Mouse (Mus musculus) G1E (cell line): ENCODE results near the gene Adora1. TPM values are rescaled to one million over a fixed set of nuclear protein-coding genes. Genes with fewer than 3 reads are reported as not detected.

Experiments used
- ATAC-seq: 2 replicates; pipeline ENCODE4 v1.8.0; 2016; ENCODE audit warnings: mild to moderate bottlenecking; ENCODE audit not compliant: insufficient number of reproducible peaks, poor library complexity, low FRiP score, severe bottlenecking; ENCODE audit errors: extremely low read depth
- DNase-seq: peaks from one replicate; pipeline ENCODE4 v3.0.0; 2012; ENCODE audit warnings: low spot score
- H3K27me3 ChIP-seq: 2 replicates; pipeline ENCODE4 v1.6.1; 2012; ENCODE audit warnings: mild to moderate bottlenecking, low read length, inconsistent platforms; ENCODE audit not compliant: insufficient read depth
- H3K36me3 ChIP-seq: replicated peaks from 2 replicates; pipeline ENCODE3; 2012; ENCODE audit warnings: mild to moderate bottlenecking, inconsistent platforms
- H3K4me1 ChIP-seq: 2 replicates; pipeline ENCODE4 v1.6.1; 2012; ENCODE audit warnings: low read depth, low read length, inconsistent platforms, mixed read lengths; ENCODE audit not compliant: insufficient read depth
- H3K4me3 ChIP-seq: 2 replicates; pipeline ENCODE4 v1.5.1; 2012; ENCODE audit warnings: low read depth, mild to moderate bottlenecking, inconsistent platforms, low read length, moderate library complexity, mixed read lengths
- H3K9me3 ChIP-seq: replicated peaks from 2 replicates; pipeline ENCODE4 v1.6.1; 2012; ENCODE audit warnings: inconsistent platforms
- CTCF ChIP-seq: IDR thresholded peaks from 2 replicates; pipeline ENCODE4 v1.5.1; 2012; ENCODE audit warnings: low read depth, low read length, inconsistent platforms, mixed read lengths
- GATA1 ChIP-seq: IDR thresholded peaks from 2 replicates; pipeline ENCODE4 v1.6.1; 2012; ENCODE audit warnings: borderline replicate concordance, low read length, inconsistent platforms, mixed read lengths
- GATA2 ChIP-seq: IDR thresholded peaks from 2 replicates; pipeline ENCODE4 v1.6.1; 2012; ENCODE audit warnings: low read depth, low read length, inconsistent platforms, borderline replicate concordance
- POLR2AphosphoS5 ChIP-seq: IDR thresholded peaks from 2 replicates; pipeline ENCODE4 v1.6.1; 2012; ENCODE audit warnings: low read depth, low read length, inconsistent platforms; ENCODE audit not compliant: insufficient replicate concordance
- TAL1 ChIP-seq: conservative IDR thresholded peaks from 2 replicates; pipeline ENCODE4 v1.6.1; 2012; ENCODE audit warnings: low read depth, low read length, inconsistent platforms, mixed read lengths
- polyA plus RNA-seq: library from polyadenylated mRNA; stranded (reverse); fragments of >175 nt; gene quantifications from 2 replicates; pipeline ENCODE4 v1.2.3, GENCODE M21; 2012
- total RNA-seq, 2 experiments: library from RNA; stranded (forward) in 1 of 2; stranded (reverse) in 1 of 2; fragments of 200-1000 nt in 1 of 2; fragments of >200 nt in 1 of 2; fragmentation: Nextera tagmentation in 1 of 2; gene quantifications; 2 replicates each; pipeline ENCODE4 v1.2.3; 2014 to 2017

The Adora1 gene
- total and polyA plus RNA-seq, 3 experiments, result 0.16 TPM; not detected in 2

- DNase-seq (no peak), ATAC-seq (no peak)
- TF ChIP-seq POLR2AphosphoS5 (no peak), GATA2 (no peak), TAL1 (no peak), CTCF (no peak), GATA1 (no peak)
- Histone ChIP-seq H3K36me3 (no peaks in the 10 kb centered on the region), H3K4me1 (peaks cover 6% of the 10 kb centered on the region; the same call in 1 of the 2 replicates), H3K27me3 (peaks cover 33% of the 10 kb centered on the region), H3K9me3 (no peaks in the 10 kb centered on the region), H3K4me3 (no peak overlapping the region)
Measured at GRCm38 (mm10) chr1:134173081-134173480, 62.1 kb downstream of the Adora1 start.

- Histone ChIP-seq H3K4me3 (no peak overlapping the region), H3K4me1 (peaks cover 6% of the 10 kb centered on the region; the same call in 1 of the 2 replicates), H3K9me3 (no peaks in the 10 kb centered on the region), H3K36me3 (no peaks in the 10 kb centered on the region), H3K27me3 (peaks cover 33% of the 10 kb centered on the region)
- TF ChIP-seq TAL1, result no peak
- no peak for TF ChIP-seq GATA2
- TF ChIP-seq GATA1, result no peak
- DNase-seq (no peak), ATAC-seq (no peak)
Measured at GRCm38 (mm10) chr1:134168985-134169697, 66.1 kb downstream of the Adora1 start.

- DNase-seq (no peak), ATAC-seq (no peak)
- Histone ChIP-seq H3K4me3 (no peak overlapping the region), H3K4me1 (peaks cover 6% of the 10 kb centered on the region; the same call in 1 of the 2 replicates), H3K27me3 (peaks cover 38% of the 10 kb centered on the region), H3K36me3 (no peaks in the 10 kb centered on the region), H3K9me3 (no peaks in the 10 kb centered on the region)
- no peak for TF ChIP-seq CTCF
- TF ChIP-seq TAL1, result no peak
- TF ChIP-seq GATA1, result no peak
- no peak for TF ChIP-seq POLR2AphosphoS5
- TF ChIP-seq GATA2, result no peak
Measured at GRCm38 (mm10) chr1:134168567-134168966, 66.7 kb downstream of the Adora1 start.

- TF ChIP-seq POLR2AphosphoS5, result no peak
- no peak for TF ChIP-seq GATA1
- ATAC-seq (no peak), DNase-seq (no peak)
- no peak overlapping the region for H3K4me3 ChIP-seq
- peaks cover 38% of the 10 kb centered on the region for H3K27me3 ChIP-seq
- H3K4me1 ChIP-seq, result peaks cover 6% of the 10 kb centered on the region; the same call in 1 of the 2 replicates
- no peaks in the 10 kb centered on the region for H3K9me3 ChIP-seq
- no peaks in the 10 kb centered on the region for H3K36me3 ChIP-seq
Measured at GRCm38 (mm10) chr1:134167416-134168305, 67.6 kb downstream of the Adora1 start.

- DNase-seq (no peak), ATAC-seq (no peak)
- peaks cover 40% of the 10 kb centered on the region for H3K27me3 ChIP-seq
- H3K4me3 ChIP-seq, result no peak overlapping the region
- no peaks in the 10 kb centered on the region for H3K9me3 ChIP-seq
- TF ChIP-seq GATA1 (no peak), TAL1 (no peak), GATA2 (no peak), CTCF (no peak), POLR2AphosphoS5 (no peak)
- peaks cover 6% of the 10 kb centered on the region; the same call in 1 of the 2 replicates for H3K4me1 ChIP-seq
- H3K36me3 ChIP-seq, result no peaks in the 10 kb centered on the region
Measured at GRCm38 (mm10) chr1:134166547-134166946, 68.7 kb downstream of the Adora1 start.

- H3K4me3 ChIP-seq, result no peak overlapping the region
- no peaks in the 10 kb centered on the region for H3K9me3 ChIP-seq
- DNase-seq (no peak), ATAC-seq (no peak)
- H3K36me3 ChIP-seq, result no peaks in the 10 kb centered on the region
- TF ChIP-seq GATA2 (no peak), CTCF (no peak), GATA1 (no peak), TAL1 (no peak), POLR2AphosphoS5 (no peak)
- H3K27me3 ChIP-seq, result peaks cover 50% of the 10 kb centered on the region
- H3K4me1 ChIP-seq, result peaks cover 6% of the 10 kb centered on the region; the same call in 1 of the 2 replicates
Measured at GRCm38 (mm10) chr1:134164454-134164853, 70.8 kb downstream of the Adora1 start.
